In the genomic region with DNA sequence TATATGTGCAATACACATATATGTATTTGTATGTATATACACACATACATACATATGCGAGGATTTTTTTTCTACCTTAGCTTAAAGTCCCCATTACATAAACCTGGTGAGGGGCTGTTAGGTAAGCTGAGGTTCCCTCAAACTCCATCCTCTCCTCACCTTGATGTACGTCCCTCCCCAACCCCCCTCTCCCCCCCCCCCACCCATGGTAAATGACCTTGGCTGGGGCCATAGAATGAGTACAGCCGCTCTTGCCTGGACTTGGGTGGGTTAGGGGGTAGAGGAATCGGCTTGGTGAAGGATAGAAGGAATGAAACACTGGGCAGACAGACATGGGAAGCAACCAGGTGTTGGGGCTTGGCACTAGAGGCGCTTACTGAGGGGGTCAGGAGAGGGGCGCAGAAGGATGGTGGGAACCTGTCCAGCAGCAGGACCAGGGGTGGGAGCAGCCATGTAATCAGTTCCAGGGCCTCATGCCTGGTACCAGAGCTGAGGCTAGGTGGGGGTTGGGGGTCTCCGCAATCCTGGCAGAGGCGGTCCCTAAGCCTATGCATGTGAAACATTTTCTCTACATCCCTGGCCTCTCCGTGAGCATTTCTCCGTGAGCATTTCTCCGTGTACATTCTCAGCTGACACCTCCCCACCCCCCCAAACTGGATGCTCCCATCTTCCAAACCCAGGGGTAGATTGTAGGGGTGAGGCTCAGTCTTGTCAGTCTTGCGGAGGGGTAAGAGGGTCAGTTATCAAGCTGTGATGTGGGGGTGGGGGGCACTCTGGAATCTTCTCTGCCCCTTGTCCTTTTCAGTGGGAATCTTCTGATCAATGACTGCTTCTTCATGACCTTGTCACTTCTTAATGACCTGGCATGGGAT, we compare ENCODE assay signal across 8 mouse cellular contexts. TPM values are rescaled to one million over a fixed set of nuclear protein-coding genes. Genes with fewer than 3 reads are reported as not detected.
DNase-seq lines count a peak whose midpoint lies in the region; ATAC-seq and TF ChIP-seq lines count a peak whose summit lies in the region.

No protein-coding gene starts in this region.

- H3K27ac ChIP-seq in kidney, embryonic 15.5 days, result peak overlapping the region; percentile 55; the same call in 1 of the 2 replicates
- peak overlapping the region; percentile 97 for H3K27ac ChIP-seq in cortical plate, adult 2 months (ENCODE audit: insufficient read depth, low read length)
- no peak overlapping the region for H3K27ac ChIP-seq in intestine, embryonic 16.5 days (ENCODE audit: low read length)
- H3K27ac ChIP-seq in neural tube, embryonic 15.5 days (replicated peaks), result peak overlapping the region; percentile 91

- H3K4me3 ChIP-seq in kidney, embryonic 15.5 days (replicated peaks), result peak overlapping the region; percentile 58
- H3K4me3 ChIP-seq in cortical plate, adult 2 months (ENCODE audit: insufficient read depth, low read length), result peak overlapping the region; percentile 97
- peak overlapping the region; percentile 58 for H3K4me3 ChIP-seq in intestine, embryonic 16.5 days (ENCODE audit: low read length)
- peak overlapping the region; percentile 62 for H3K4me3 ChIP-seq in neural tube, embryonic 15.5 days (replicated peaks)

- peaks cover 26% of the 10 kb centered on the region for H3K4me1 ChIP-seq in kidney, embryonic 15.5 days
- H3K4me1 ChIP-seq in cortical plate, adult 2 months (ENCODE audit: control insufficient read depth, insufficient read depth, low read length), result peaks cover 15% of the 10 kb centered on the region
- H3K4me1 ChIP-seq in intestine, embryonic 16.5 days (ENCODE audit: control insufficient read depth, insufficient read depth, low read length), result peaks cover 2% of the 10 kb centered on the region; the same call in 1 of the 2 replicates
- peaks cover 36% of the 10 kb centered on the region for H3K4me1 ChIP-seq in neural tube, embryonic 15.5 days

- ATAC-seq in kidney, embryonic 15.5 days (replicated peaks; ENCODE audit: low FRiP score), result 0 out of 2 replicates have a peak, but pooled peaks have one; percentile 34
- ATAC-seq in intestine, embryonic 16.5 days, result 0 out of 2 replicates have a peak, but pooled peaks have one; percentile 21
- peak; percentile 58 for ATAC-seq in neural tube, embryonic 15.5 days (ENCODE audit: low FRiP score)

- H3K9me3 ChIP-seq in kidney, embryonic 15.5 days (replicated peaks), result no peaks in the 10 kb centered on the region
- H3K9me3 ChIP-seq in intestine, embryonic 16.5 days (ENCODE audit: control insufficient read depth, low read length), result no peaks in the 10 kb centered on the region
- no peaks in the 10 kb centered on the region for H3K9me3 ChIP-seq in neural tube, embryonic 15.5 days (replicated peaks)

- no peak for TF ChIP-seq POLR2A in cortical plate, adult 2 months (IDR thresholded peaks at IDR 0.05; ENCODE audit: extremely low read depth, insufficient read depth, low read length)

- H3K9ac ChIP-seq in kidney, embryonic 15.5 days, result no peak overlapping the region
- peak overlapping the region; percentile 74; the same call in 1 of the 2 replicates for H3K9ac ChIP-seq in intestine, embryonic 16.5 days (ENCODE audit: low read depth, low read length)
- peak overlapping the region; percentile 83 for H3K9ac ChIP-seq in neural tube, embryonic 15.5 days (replicated peaks)

- peak overlapping the region; percentile 93 for H3K4me2 ChIP-seq in kidney, embryonic 15.5 days
- peak overlapping the region; percentile 75 for H3K4me2 ChIP-seq in intestine, embryonic 16.5 days (ENCODE audit: low read depth, low read length)
- peak overlapping the region; percentile 65 for H3K4me2 ChIP-seq in neural tube, embryonic 15.5 days

- no peaks in the 10 kb centered on the region for H3K27me3 ChIP-seq in kidney, embryonic 15.5 days
- H3K27me3 ChIP-seq in intestine, embryonic 16.5 days (replicated peaks; ENCODE audit: control insufficient read depth, insufficient read depth, low read length), result no peaks in the 10 kb centered on the region
- H3K27me3 ChIP-seq in neural tube, embryonic 15.5 days (replicated peaks), result no peaks in the 10 kb centered on the region

- DNase-seq in kidney, postnatal 14 days, result no peak
- no peak for DNase-seq in adrenal gland, adult 2 months
- DNase-seq in Muller cell, postnatal 12 days (ENCODE audit: inconsistent ontology term), result no peak
- DNase-seq in urinary bladder, postnatal 25 days (ENCODE audit: low spot score), result no peak

- peaks cover 26% of the 10 kb centered on the region for H3K36me3 ChIP-seq in kidney, embryonic 15.5 days
- H3K36me3 ChIP-seq in intestine, embryonic 16.5 days (ENCODE audit: control insufficient read depth, insufficient read depth, low read length), result no peaks in the 10 kb centered on the region
- H3K36me3 ChIP-seq in neural tube, embryonic 15.5 days, result peaks cover 35% of the 10 kb centered on the region

- no peak for TF ChIP-seq CTCF in cortical plate, adult 2 months (IDR thresholded peaks at IDR 0.05; ENCODE audit: extremely low read depth, insufficient read depth, low read length)

- WGBS in kidney, embryonic 15.5 days, result 37% methylated on average over 12 of the region's 12 CpGs
- 38% methylated on average over 12 of the region's 12 CpGs for WGBS in intestine, embryonic 16.5 days
- WGBS in neural tube, embryonic 15.5 days, result 27% methylated on average over 12 of the region's 12 CpGs

RNA-seq across cellular contexts. Expression of gene Sv2a, which starts 0.8 kb away (rescaled TPM):
- 3.0 and 4.9 TPM in 2 replicates for polyA plus RNA-seq in kidney, embryonic 15.5 days (2015; fragmentation: Nextera tagmentation; extraction: Ambion mirVana)
- 279 and 292 TPM in 2 replicates for polyA plus RNA-seq in cortical plate, adult 2 months (2012; rRNA removed)
- polyA plus RNA-seq in intestine, embryonic 16.5 days (2015; fragmentation: Nextera tagmentation; extraction: Ambion mirVana), result 3.2 and 3.4 TPM in 2 replicates
- polyA plus RNA-seq in neural tube, embryonic 15.5 days (2015; fragmentation: Nextera tagmentation; extraction: Ambion mirVana), result 110 and 136 TPM in 2 replicates
- 10 to 100 TPM in 1 of 2 experiments, 1 to 10 TPM in 1; 5.7 to 14.1 TPM for total RNA-seq in adrenal gland, adult 2 months (2021)
- 3.3 and 3.6 TPM in 2 replicates for polyA plus RNA-seq in adrenal gland, adult 2 months (2012; rRNA removed)

RNA-seq across cellular contexts. Expression of gene Sf3b4, which starts 9.6 kb away (rescaled TPM):
- polyA plus RNA-seq in kidney, embryonic 15.5 days (2015; fragmentation: Nextera tagmentation; extraction: Ambion mirVana), result 184 and 193 TPM in 2 replicates
- polyA plus RNA-seq in cortical plate, adult 2 months (2012; rRNA removed), result 46.0 and 51.1 TPM in 2 replicates
- 142 and 154 TPM in 2 replicates for polyA plus RNA-seq in intestine, embryonic 16.5 days (2015; fragmentation: Nextera tagmentation; extraction: Ambion mirVana)
- 127 and 150 TPM in 2 replicates for polyA plus RNA-seq in neural tube, embryonic 15.5 days (2015; fragmentation: Nextera tagmentation; extraction: Ambion mirVana)
- total RNA-seq in adrenal gland, adult 2 months (2021), result 10 to 100 TPM; 49.4 to 55.2 TPM
- polyA plus RNA-seq in adrenal gland, adult 2 months (2012; rRNA removed), result 169 and 183 TPM in 2 replicates

RNA-seq across cellular contexts. Expression of gene Mtmr11, which starts 19.9 kb away (rescaled TPM):
- polyA plus RNA-seq in kidney, embryonic 15.5 days (2015; fragmentation: Nextera tagmentation; extraction: Ambion mirVana), result 24.6 and 29.7 TPM in 2 replicates
- 13.4 and 14.0 TPM in 2 replicates for polyA plus RNA-seq in cortical plate, adult 2 months (2012; rRNA removed)
- 24.5 TPM in 2 replicates for polyA plus RNA-seq in intestine, embryonic 16.5 days (2015; fragmentation: Nextera tagmentation; extraction: Ambion mirVana)
- polyA plus RNA-seq in neural tube, embryonic 15.5 days (2015; fragmentation: Nextera tagmentation; extraction: Ambion mirVana), result 12.6 and 13.3 TPM in 2 replicates
- total RNA-seq in adrenal gland, adult 2 months (2021), result 10 to 100 TPM; 27.4 to 34.6 TPM
- 15.0 and 20.5 TPM in 2 replicates for polyA plus RNA-seq in adrenal gland, adult 2 months (2012; rRNA removed)

RNA-seq across cellular contexts. Expression of gene Bola1, which starts 37.8 kb away (rescaled TPM):
- 55.2 and 59.4 TPM in 2 replicates for polyA plus RNA-seq in kidney, embryonic 15.5 days (2015; fragmentation: Nextera tagmentation; extraction: Ambion mirVana)
- polyA plus RNA-seq in cortical plate, adult 2 months (2012; rRNA removed), result 29.4 and 29.9 TPM in 2 replicates
- 65.2 and 66.2 TPM in 2 replicates for polyA plus RNA-seq in intestine, embryonic 16.5 days (2015; fragmentation: Nextera tagmentation; extraction: Ambion mirVana)
- 53.9 and 58.6 TPM in 2 replicates for polyA plus RNA-seq in neural tube, embryonic 15.5 days (2015; fragmentation: Nextera tagmentation; extraction: Ambion mirVana)
- total RNA-seq in adrenal gland, adult 2 months (2021), result 10 to 100 TPM; 29.6 to 38.9 TPM
- 95.5 and 96.5 TPM in 2 replicates for polyA plus RNA-seq in adrenal gland, adult 2 months (2012; rRNA removed)

RNA-seq across cellular contexts. Expression of gene Hist2h2ab, which starts 37.9 kb away (rescaled TPM):
- 0.86 and 0.90 TPM in 2 replicates for polyA plus RNA-seq in kidney, embryonic 15.5 days (2015; fragmentation: Nextera tagmentation; extraction: Ambion mirVana)
- 1.3 and 2.7 TPM in 2 replicates for polyA plus RNA-seq in cortical plate, adult 2 months (2012; rRNA removed)
- 0.70 TPM in 1 of 2 replicates, not detected in the other for polyA plus RNA-seq in intestine, embryonic 16.5 days (2015; fragmentation: Nextera tagmentation; extraction: Ambion mirVana)
- polyA plus RNA-seq in neural tube, embryonic 15.5 days (2015; fragmentation: Nextera tagmentation; extraction: Ambion mirVana), result 0.47 TPM in 1 of 2 replicates, not detected in the other
- total RNA-seq in adrenal gland, adult 2 months (2021), result 1 to 10 TPM; 3.1 to 8.3 TPM
- 0.93 and 4.7 TPM in 2 replicates for polyA plus RNA-seq in adrenal gland, adult 2 months (2012; rRNA removed)

Comparison
In these comparisons a context has a peak if more than half of its experiments do, and no peak if none do; other contexts are left out.
1. RNA of gene Sv2a, which starts 0.8 kb away (polyA plus RNA-seq): 279 to 292 TPM in cortical plate, adult 2 months and 110 to 136 TPM in neural tube, embryonic 15.5 days; 3.0 to 4.9 TPM in kidney, embryonic 15.5 days, 3.3 to 3.6 TPM in adrenal gland, adult 2 months and 3.2 to 3.4 TPM in intestine, embryonic 16.5 days; every median in the first group is over 10 times any median in the second.
2. Peak in every context shown above with its lines, with median percentiles within 50 percentile points of each other: ATAC-seq, H3K4me2 ChIP-seq and H3K4me3 ChIP-seq.